Mouse (Mus musculus) lung, postnatal 0 days (tissue): ENCODE measurements at regions not wholly inside any gene's neighbourhood (a gene's known extent, or its start where the extent isn't known, plus 50 kb on each side); places are given as distances from the start of the nearest gene placed in this dataset.

Experiments
- CTCF ChIP-seq: IDR thresholded peaks from 2 replicates; pipeline ENCODE4 v1.5.1; 2016; ENCODE audit warnings: antibody characterized with exemption, mild to moderate bottlenecking
- EP300 ChIP-seq: IDR thresholded peaks from 2 replicates; pipeline ENCODE4 v1.6.1; 2016; ENCODE audit warnings: antibody characterized with exemption, mild to moderate bottlenecking, control low read depth

GRCm38 (mm10) chr1:57075221-57075620 is 96.8 kb upstream of the Satb2 start:
- TF ChIP-seq CTCF, result no peak
- TF ChIP-seq EP300, result no peak
